Mouse (Mus musculus) erythroblast, adult 5-6 weeks (primary cell): ENCODE measurements around the gene Wdr11. TPM values are rescaled to one million over a fixed set of nuclear protein-coding genes. Genes with fewer than 3 reads are reported as not detected.

Experiments
- ATAC-seq: replicated peaks from 2 replicates; pipeline ENCODE4 v1.8.0; 2016; ENCODE audit warnings: moderate number of reproducible peaks, mild to moderate bottlenecking, moderate TSS enrichment, inconsistent platforms; ENCODE audit not compliant: poor library complexity, low FRiP score, severe bottlenecking
- total RNA-seq, 2 experiments: library from RNA; stranded (forward) in 1 of 2; stranded (reverse) in 1 of 2; fragments of 150-400 nt in 1 of 2; fragments of 200-764, 138-1000 nt in 1 of 2; gene quantifications; 2 replicates each; pipeline versions ENCODE4 v1.2.3 to v1.2.4; 2015 to 2017; ENCODE audit warnings: low replicate concordance in 2 of 2

Gene Wdr11
- total RNA-seq, 2 experiments from 2014 or later: 5.7 to 12.7 TPM

- no peak for ATAC-seq
Observed at GRCm38 (mm10) chr7:129678431-129678830, 86.8 kb downstream of the Wdr11 start.

DNA sequence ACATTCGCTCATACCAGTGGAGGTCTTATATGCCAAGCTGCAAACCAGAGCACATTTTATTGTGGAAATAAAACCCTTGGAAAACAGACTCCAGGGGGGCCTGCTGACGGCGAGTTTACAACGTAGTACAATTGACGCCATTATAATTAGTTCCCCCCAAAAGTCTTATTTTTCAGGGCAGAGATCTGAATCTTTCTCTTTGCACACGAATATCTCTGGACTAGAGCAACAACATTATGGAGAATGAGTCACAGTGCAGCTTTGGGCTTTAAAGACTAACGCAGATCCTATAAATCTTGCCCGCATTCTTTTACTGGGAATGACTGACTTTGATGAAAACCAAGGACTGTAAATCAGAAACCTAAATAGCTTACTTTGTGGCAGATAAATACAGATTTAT, 87.3 kb downstream of the Wdr11 start:
- ATAC-seq: no peak

GRCm38 (mm10) chr7:129680534-129681210, 89.0 kb downstream of the Wdr11 start:
- ATAC-seq: no peak

- no peak for ATAC-seq
Observed at GRCm38 (mm10) chr7:129682525-129682924, 90.9 kb downstream of the Wdr11 start.

GRCm38 (mm10) chr7:129685326-129685725, 93.7 kb downstream of the Wdr11 start:
- ATAC-seq: no peak
